Mouse (Mus musculus) brain, embryonic 14.5 days (tissue): ENCODE data around the gene Enthd1.

Source experiments
- CTCF ChIP-seq: fragments of 200-500 bp; IDR thresholded peaks from 2 replicates; pipeline ENCODE4 v1.5.1; 2012; ENCODE audit warnings: inconsistent platforms, mild to moderate bottlenecking, moderate library complexity, borderline replicate concordance; ENCODE audit not compliant: insufficient read depth, insufficient read length; ENCODE audit errors: extremely low read depth
- POLR2A ChIP-seq: fragments of 200-500 bp; IDR thresholded peaks from 2 replicates; pipeline ENCODE4 v1.6.1; 2012; ENCODE audit warnings: mild to moderate bottlenecking, inconsistent platforms, borderline replicate concordance; ENCODE audit not compliant: poor library complexity, insufficient read depth, insufficient read length, severe bottlenecking; ENCODE audit errors: extremely low read depth

- peak; percentile 28; the same call in 1 of the 2 replicates for TF ChIP-seq CTCF
- no peak for TF ChIP-seq POLR2A
These were observed 7.2 kb downstream of the Enthd1 start for GRCm38 (mm10) chr15:80557745-80558144.
